Mouse (Mus musculus) neural tube, embryonic 11.5 days (tissue): Measurements from ENCODE around the gene Ints6. TPM values are rescaled to one million over a fixed set of nuclear protein-coding genes. Genes with fewer than 3 reads are reported as not detected.
"Not testable (repeated sequence)": the region's sequence is repeated elsewhere in the genome, so short reads cannot be mapped to it uniquely, and the experiment has no call there.

ENCODE experiments used
- ATAC-seq: fragments of 200-750 bp; cut with Nextera tagmentation; 2 replicates; pipeline ENCODE4 v1.8.0; 2017; ENCODE audit warnings: moderate number of reproducible peaks, mild to moderate bottlenecking, moderate TSS enrichment, moderate library complexity; ENCODE audit not compliant: insufficient read depth, low FRiP score, low TSS enrichment
- DNase-seq: peaks from one replicate; pipeline ENCODE4 v3.0.0-alpha.2; 2015; ENCODE audit warnings: low spot score
- H3K27ac ChIP-seq: fragments of 300-500 bp; sonication (generic); 2 replicates; pipeline ENCODE4 v1.5.1; 2014; ENCODE audit warnings: low read depth, mild to moderate bottlenecking, low read length
- H3K27me3 ChIP-seq: fragments of 300-500 bp; sonication (generic); 2 replicates; pipeline ENCODE4 v1.6.1; 2014; ENCODE audit warnings: mild to moderate bottlenecking, low read length, mixed read lengths; ENCODE audit not compliant: control insufficient read depth, insufficient read depth
- H3K36me3 ChIP-seq: fragments of 300-500 bp; sonication (generic); 2 replicates; pipeline ENCODE4 v1.6.1; 2014; ENCODE audit warnings: mild to moderate bottlenecking, low read length, moderate library complexity, mixed read lengths; ENCODE audit not compliant: control insufficient read depth, insufficient read depth
- H3K4me1 ChIP-seq: fragments of 300-500 bp; sonication (generic); 2 replicates; pipeline ENCODE4 v1.6.1; 2014; ENCODE audit warnings: low read length, mixed read lengths; ENCODE audit not compliant: control insufficient read depth, insufficient read depth
- H3K4me2 ChIP-seq: fragments of 300-500 bp; sonication (generic); 2 replicates; pipeline ENCODE4 v1.6.1; 2014; ENCODE audit warnings: low read depth, mild to moderate bottlenecking, moderate library complexity
- H3K4me3 ChIP-seq: fragments of 300-500 bp; sonication (generic); 2 replicates; pipeline ENCODE4 v1.5.1; 2014; ENCODE audit warnings: low read depth, low read length
- H3K9ac ChIP-seq: fragments of 300-500 bp; sonication (generic); 2 replicates; pipeline ENCODE4 v1.6.1; 2014; ENCODE audit warnings: mild to moderate bottlenecking, low read length
- H3K9me3 ChIP-seq: fragments of 300-500 bp; sonication (generic); 2 replicates; pipeline ENCODE4 v1.6.1; 2016; ENCODE audit warnings: low read length; ENCODE audit not compliant: control insufficient read depth
- WGBS: fragments of 180-500 bp; shearing (Covaris S2); extraction: QIAGEN DNeasy Blood & Tissue Kit; methylation state at CpG from one replicate; pipeline ENCODE4 v1.1.7; 2014; 5-methylcytosine and 5-hydroxymethylcytosine counted together
- polyA plus RNA-seq: library from polyadenylated mRNA; unstranded; fragments of >200 nt; fragmentation: Nextera tagmentation; extraction: Ambion mirVana; gene quantifications from 2 replicates; pipeline ENCODE4 v1.2.1, GENCODE M21; 2014

Gene Ints6
- polyA plus RNA-seq, 1 experiment from 2014 or later = 30.1 TPM

- ATAC-seq = no peak
- Histone ChIP-seq H3K9ac (no peak overlapping the region), H3K36me3 (no peaks in the 10 kb centered on the region), H3K4me2 (no peak overlapping the region), H3K4me3 (no peak overlapping the region), H3K4me1 (no peaks in the 10 kb centered on the region), H3K9me3 (no peaks in the 10 kb centered on the region), H3K27me3 (no peaks in the 10 kb centered on the region), H3K27ac (no peak overlapping the region)
- no peak for DNase-seq
- WGBS = 75% methylated on average over 3 of the region's 3 CpGs
Measured at GRCm38 (mm10) chr14:62650376-62650775, 110.6 kb downstream of the Ints6 start.

- no peak for ATAC-seq
- H3K27ac ChIP-seq = no peak overlapping the region
- H3K4me1 ChIP-seq = no peaks in the 10 kb centered on the region
- H3K9ac ChIP-seq = no peak overlapping the region
- H3K9me3 ChIP-seq = no peaks in the 10 kb centered on the region
- no peak overlapping the region for H3K4me3 ChIP-seq
- H3K4me2 ChIP-seq = no peak overlapping the region
- no peak for DNase-seq
- H3K27me3 ChIP-seq = no peaks in the 10 kb centered on the region
- no peaks in the 10 kb centered on the region for H3K36me3 ChIP-seq
- WGBS = 89% methylated on average over 6 of the region's 6 CpGs
Measured at GRCm38 (mm10) chr14:62648405-62648804, 112.6 kb downstream of the Ints6 start.

GRCm38 (mm10) chr14:62642368-62642767, 118.6 kb downstream of the Ints6 start:
- not testable (repeated sequence) for H3K4me1 ChIP-seq, H3K9me3 ChIP-seq, H3K9ac ChIP-seq, H3K4me2 ChIP-seq, H3K27ac ChIP-seq, ATAC-seq, H3K4me3 ChIP-seq, DNase-seq, H3K27me3 ChIP-seq, H3K36me3 ChIP-seq
- over 99% methylated on average over 6 of the region's 7 CpGs for WGBS

GRCm38 (mm10) chr14:62640396-62640795, 120.6 kb downstream of the Ints6 start:
- no peaks in the 10 kb centered on the region for H3K36me3 ChIP-seq
- WGBS = 71% methylated on average over 4 of the region's 4 CpGs
- DNase-seq (no peak), ATAC-seq (no peak)
- no peaks in the 10 kb centered on the region for H3K27me3 ChIP-seq
- peaks cover 12% of the 10 kb centered on the region; the same call in 1 of the 2 replicates for H3K4me1 ChIP-seq
- H3K9ac ChIP-seq = no peak overlapping the region
- no peaks in the 10 kb centered on the region for H3K9me3 ChIP-seq
- H3K27ac ChIP-seq = no peak overlapping the region
- H3K4me3 ChIP-seq = no peak overlapping the region
- no peak overlapping the region for H3K4me2 ChIP-seq

GRCm38 (mm10) chr14:62639551-62639950, 121.4 kb downstream of the Ints6 start:
- peaks cover 12% of the 10 kb centered on the region; the same call in 1 of the 2 replicates for H3K4me1 ChIP-seq
- no peaks in the 10 kb centered on the region for H3K27me3 ChIP-seq
- H3K4me2 ChIP-seq = no peak overlapping the region
- 87% methylated on average over 5 of the region's 5 CpGs for WGBS
- H3K4me3 ChIP-seq = no peak overlapping the region
- ATAC-seq (no peak), DNase-seq (no peak)
- no peaks in the 10 kb centered on the region for H3K9me3 ChIP-seq
- H3K9ac ChIP-seq = no peak overlapping the region
- H3K36me3 ChIP-seq = no peaks in the 10 kb centered on the region
- H3K27ac ChIP-seq = no peak overlapping the region

- peaks cover 12% of the 10 kb centered on the region; the same call in 1 of the 2 replicates for H3K4me1 ChIP-seq
- H3K27me3 ChIP-seq = no peaks in the 10 kb centered on the region
- WGBS = 66% methylated on average over 6 of the region's 6 CpGs
- no peaks in the 10 kb centered on the region for H3K36me3 ChIP-seq
- no peak for ATAC-seq
- no peak overlapping the region for H3K9ac ChIP-seq
- no peak overlapping the region for H3K4me3 ChIP-seq
- no peak overlapping the region for H3K27ac ChIP-seq
- no peaks in the 10 kb centered on the region for H3K9me3 ChIP-seq
- H3K4me2 ChIP-seq = no peak overlapping the region
- DNase-seq = no peak
Measured at GRCm38 (mm10) chr14:62639111-62639510, 121.9 kb downstream of the Ints6 start.

GRCm38 (mm10) chr14:62638345-62638702, 122.6 kb downstream of the Ints6 start:
- Histone ChIP-seq H3K9me3 (no peaks in the 10 kb centered on the region), H3K27me3 (no peaks in the 10 kb centered on the region), H3K4me1 (peaks cover 12% of the 10 kb centered on the region; the same call in 1 of the 2 replicates), H3K4me2 (no peak overlapping the region; the same call in 1 of the 2 replicates), H3K36me3 (no peaks in the 10 kb centered on the region), H3K4me3 (no peak overlapping the region), H3K27ac (no peak overlapping the region), H3K9ac (no peak overlapping the region)
- no peak for DNase-seq
- no peak; the same call in 1 of the 2 replicates for ATAC-seq
- 49% methylated on average over 6 of the region's 6 CpGs for WGBS

- Histone ChIP-seq H3K4me2 (no peak overlapping the region; the same call in 1 of the 2 replicates), H3K4me1 (peaks cover 12% of the 10 kb centered on the region; the same call in 1 of the 2 replicates), H3K9ac (no peak overlapping the region), H3K4me3 (no peak overlapping the region), H3K27me3 (no peaks in the 10 kb centered on the region), H3K36me3 (no peaks in the 10 kb centered on the region), H3K9me3 (no peaks in the 10 kb centered on the region), H3K27ac (peak overlapping the region; percentile 58; the same call in 1 of the 2 replicates)
- DNase-seq = peak; percentile 46
- 24% methylated on average over 9 of the region's 9 CpGs for WGBS
- peak; percentile 55; the same call in 1 of the 2 replicates for ATAC-seq
Measured at GRCm38 (mm10) chr14:62637436-62638344, 123.3 kb downstream of the Ints6 start.

GRCm38 (mm10) chr14:62627951-62628350, 133.0 kb downstream of the Ints6 start:
- Histone ChIP-seq H3K27ac (no peak overlapping the region), H3K9ac (no peak overlapping the region), H3K27me3 (no peaks in the 10 kb centered on the region), H3K4me3 (no peak overlapping the region), H3K4me2 (no peak overlapping the region), H3K36me3 (no peaks in the 10 kb centered on the region), H3K4me1 (no peaks in the 10 kb centered on the region), H3K9me3 (no peaks in the 10 kb centered on the region)
- DNase-seq (no peak), ATAC-seq (no peak)
- WGBS = 87% methylated on average over 5 of the region's 5 CpGs
